ENCODE assay signal across 7 mouse cellular contexts in genomic region chr7:19381377-19382165, GRCm38 (mm10). TPM values are rescaled to one million over a fixed set of nuclear protein-coding genes. Genes with fewer than 3 reads are reported as not detected.
DNase-seq lines count a peak whose midpoint lies in the region; ATAC-seq lines count a peak whose summit lies in the region.

Gene Ercc2, plus strand, starts transcription at chr7:19382010.

- H3K4me2 ChIP-seq in embryonic facial prominence, embryonic 12.5 days (replicated peaks), result peak within 1 kb of the TSS; percentile 88
- peak within 1 kb of the TSS; percentile 91 for H3K4me2 ChIP-seq in limb, embryonic 11.5 days (ENCODE audit: low read depth, severe bottlenecking)
- peak within 1 kb of the TSS; percentile 84 for H3K4me2 ChIP-seq in midbrain, embryonic 14.5 days (ENCODE audit: low read length)

- H3K27ac ChIP-seq in embryonic facial prominence, embryonic 12.5 days, result peak within 1 kb of the TSS; percentile 64; the same call in 1 of the 2 replicates
- no peak within 1 kb of the TSS for H3K27ac ChIP-seq in limb, embryonic 11.5 days (replicated peaks; ENCODE audit: low read depth, low read length)
- peak within 1 kb of the TSS; percentile 70 for H3K27ac ChIP-seq in midbrain, embryonic 14.5 days (replicated peaks; ENCODE audit: low read depth, low read length)

- WGBS in embryonic facial prominence, embryonic 12.5 days, result 8% methylated on average over 38 of the region's 48 CpGs
- 6% methylated on average over 48 of the region's 48 CpGs for WGBS in limb, embryonic 11.5 days
- whole genome bisulfite sequencing in midbrain, embryonic 14.5 days, result 6% methylated on average over 48 of the region's 48 CpGs

- H3K4me1 ChIP-seq in embryonic facial prominence, embryonic 12.5 days, result peaks cover 12% of the 10 kb centered on the region
- H3K4me1 ChIP-seq in limb, embryonic 11.5 days (ENCODE audit: control insufficient read depth, insufficient read depth, low read length), result peaks cover 4% of the 10 kb centered on the region; the same call in 1 of the 2 replicates
- peaks cover 13% of the 10 kb centered on the region for H3K4me1 ChIP-seq in midbrain, embryonic 14.5 days (ENCODE audit: control insufficient read depth, insufficient read depth, low read length)

- peak within 1 kb of the TSS; percentile 91 for H3K9ac ChIP-seq in embryonic facial prominence, embryonic 12.5 days
- H3K9ac ChIP-seq in limb, embryonic 11.5 days (ENCODE audit: low read length), result peak within 1 kb of the TSS; percentile 72
- H3K9ac ChIP-seq in midbrain, embryonic 14.5 days (replicated peaks; ENCODE audit: low read length), result peak within 1 kb of the TSS; percentile 78

- no peaks in the 10 kb centered on the region for H3K27me3 ChIP-seq in embryonic facial prominence, embryonic 12.5 days
- no peaks in the 10 kb centered on the region for H3K27me3 ChIP-seq in limb, embryonic 11.5 days (ENCODE audit: control insufficient read depth, insufficient read depth, low read length)
- no peaks in the 10 kb centered on the region for H3K27me3 ChIP-seq in midbrain, embryonic 14.5 days (ENCODE audit: control insufficient read depth, insufficient read depth, low read length)

- H3K4me3 ChIP-seq in embryonic facial prominence, embryonic 12.5 days, result peak within 1 kb of the TSS; percentile 94
- peak within 1 kb of the TSS; percentile 86 for H3K4me3 ChIP-seq in limb, embryonic 11.5 days (ENCODE audit: low read depth, low read length)
- H3K4me3 ChIP-seq in midbrain, embryonic 14.5 days (replicated peaks; ENCODE audit: low read depth, low read length), result peak within 1 kb of the TSS; percentile 88

- peak; percentile 90 for ATAC-seq in embryonic facial prominence, embryonic 12.5 days (ENCODE audit: insufficient number of reproducible peaks, insufficient read depth, low FRiP score, low TSS enrichment)
- ATAC-seq in limb, embryonic 11.5 days (ENCODE audit: insufficient number of reproducible peaks, low FRiP score, low TSS enrichment, low read depth), result peak; percentile 96
- ATAC-seq in midbrain, embryonic 14.5 days (ENCODE audit: low FRiP score, low TSS enrichment), result peak; percentile 96

- H3K36me3 ChIP-seq in embryonic facial prominence, embryonic 12.5 days, result peaks cover 30% of the 10 kb centered on the region
- peaks cover 13% of the 10 kb centered on the region for H3K36me3 ChIP-seq in limb, embryonic 11.5 days (ENCODE audit: control insufficient read depth, insufficient read depth, low read length)
- H3K36me3 ChIP-seq in midbrain, embryonic 14.5 days (ENCODE audit: control insufficient read depth, insufficient read depth, low read length), result peaks cover 28% of the 10 kb centered on the region

- no peaks in the 10 kb centered on the region for H3K9me3 ChIP-seq in embryonic facial prominence, embryonic 12.5 days
- no peaks in the 10 kb centered on the region for H3K9me3 ChIP-seq in limb, embryonic 11.5 days (ENCODE audit: control insufficient read depth, low read length)
- H3K9me3 ChIP-seq in midbrain, embryonic 14.5 days (ENCODE audit: control insufficient read depth, low read length), result no peaks in the 10 kb centered on the region

- DNase-seq in adrenal gland, postnatal 25 days, result peak; percentile 99
- peak; percentile 100 for DNase-seq in heart, adult 11 months
- peak; percentile 99 for DNase-seq in kidney, adult 18-20 months
- peak; percentile 99 for DNase-seq in limb, embryonic 11.5 days (ENCODE audit: low spot score)
- peak; percentile 100 for DNase-seq in midbrain, embryonic 14.5 days
- DNase-seq in spleen, adult 18-20 months, result peak; percentile 96

RNA-seq across cellular contexts. Expression of gene Ercc2, which starts in this region (rescaled TPM):
- total RNA-seq in adrenal gland, postnatal 25 days (2021), result 34.8 and 42.9 TPM in 2 replicates
- 19.9 and 23.2 TPM in 2 replicates for polyA plus RNA-seq in embryonic facial prominence, embryonic 12.5 days (2016; fragmentation: Nextera tagmentation; extraction: Ambion mirVana)
- polyA plus RNA-seq in limb, embryonic 11.5 days (2014; fragmentation: Nextera tagmentation; extraction: Ambion mirVana), result 11.8 and 13.5 TPM in 2 replicates
- polyA plus RNA-seq in midbrain, embryonic 14.5 days (2014; fragmentation: Nextera tagmentation; extraction: Ambion mirVana), result 21.6 and 27.9 TPM in 2 replicates
